Mouse (Mus musculus): ENCODE measurements at regions not wholly inside any gene's neighbourhood (a gene's known extent, or its start where the extent isn't known, plus 50 kb on each side); places are given as distances from the start of the nearest gene placed in this dataset.
A peak's percentile ranks its signal among the peaks of the same experiment; 100 is the strongest.

DNA sequence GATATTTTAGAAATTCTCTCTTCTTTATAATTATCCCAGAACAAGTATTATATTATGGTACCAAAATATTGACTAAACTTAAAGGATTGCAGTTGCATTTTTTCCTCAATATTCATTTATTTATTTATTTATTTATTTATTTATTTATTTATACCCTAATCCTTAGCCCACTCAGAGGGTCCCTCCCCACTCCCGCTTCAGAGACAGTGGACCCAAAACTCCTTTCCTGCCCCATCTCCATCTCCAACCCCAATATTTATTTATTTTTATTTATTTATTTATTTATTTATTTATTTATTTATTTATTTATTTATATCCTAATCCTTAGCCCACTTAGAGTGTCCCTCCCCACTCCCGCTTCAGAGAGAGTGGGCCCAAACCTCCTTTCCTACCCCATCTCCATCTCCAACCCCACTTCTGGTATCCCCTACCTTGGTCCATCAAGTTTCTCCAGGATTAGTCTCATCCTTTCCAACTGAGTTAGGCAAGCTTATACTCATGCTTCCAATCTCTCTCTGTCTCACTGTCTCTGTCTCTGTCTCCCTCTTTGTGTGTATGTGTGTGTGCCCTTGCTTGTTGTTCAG, 1340.8 kb downstream of the Cntnap5b start:
- no peak for DNase-seq (ENCODE audit: low spot score in 2 of 2)

DNA sequence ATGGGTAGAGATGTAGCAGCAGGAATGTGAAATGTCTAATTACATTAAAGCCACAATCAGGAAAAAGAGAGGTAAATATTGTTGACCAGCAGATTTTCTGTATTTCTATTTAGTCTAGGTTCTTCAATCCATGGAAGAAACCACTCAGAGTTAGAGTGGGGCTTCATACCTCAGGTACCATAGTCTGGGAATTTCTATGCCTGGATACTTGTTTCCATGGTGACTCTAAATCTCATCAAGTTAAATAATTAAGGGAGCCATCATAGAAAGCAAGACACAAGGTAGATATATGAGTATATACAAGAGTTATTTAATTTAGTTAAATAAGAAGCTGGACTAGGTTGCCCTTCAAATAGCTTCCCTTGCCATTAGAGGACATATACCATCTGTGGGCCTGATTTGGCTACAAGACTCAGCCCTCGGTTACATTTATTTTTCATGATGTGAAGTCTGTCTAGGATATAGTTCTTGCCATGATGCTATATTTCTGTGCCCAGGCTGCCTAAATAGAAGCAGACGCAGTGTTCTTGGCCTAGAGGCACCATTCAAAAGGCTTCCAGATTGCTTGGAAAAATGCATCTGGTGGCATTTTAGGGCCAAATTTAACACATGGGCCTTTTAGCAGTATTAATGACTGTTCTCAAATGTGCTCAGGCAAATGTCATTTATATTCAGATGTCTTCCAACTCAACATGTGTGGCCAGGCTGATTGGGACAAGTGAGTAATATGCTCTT, 1349.7 kb downstream of the Cntnap5b start:
- peak in 1 of 2 experiments; percentile 3 for DNase-seq (ENCODE audit: low spot score in 2 of 2)

GRCm38 (mm10) chr1:101127242-101127641, 1354.7 kb downstream of the Cntnap5b start:
- DNase-seq (ENCODE audit: low spot score in 2 of 2) = no peak

DNA sequence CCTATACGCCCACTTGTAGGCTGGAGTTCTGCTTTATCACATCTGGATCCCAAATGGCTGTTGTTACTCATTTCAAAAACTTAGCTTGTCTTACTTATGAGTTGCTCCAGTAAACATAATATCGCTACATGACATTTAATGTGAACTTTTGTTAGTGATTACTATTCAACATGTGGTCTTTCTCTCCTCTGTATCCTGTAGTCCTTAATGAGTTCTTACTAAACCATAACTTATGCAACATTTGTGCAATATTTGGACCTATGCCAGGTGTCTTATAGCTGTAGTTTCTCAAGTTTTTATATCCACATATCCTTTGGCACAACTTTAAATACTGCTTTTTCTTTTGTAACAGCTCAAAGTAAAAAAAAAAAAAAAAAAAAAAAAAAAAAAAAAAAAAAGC, 1394.1 kb downstream of the Cntnap5b start:
- DNase-seq (ENCODE audit: low spot score in 2 of 2) = no peak
